Mouse (Mus musculus): ENCODE data around the gene AC170998.1.
"Not testable (repeated sequence)": the region's sequence is repeated elsewhere in the genome, so short reads cannot be mapped to it uniquely, and the experiment has no call there.

AC170998.1 gene

DNA sequence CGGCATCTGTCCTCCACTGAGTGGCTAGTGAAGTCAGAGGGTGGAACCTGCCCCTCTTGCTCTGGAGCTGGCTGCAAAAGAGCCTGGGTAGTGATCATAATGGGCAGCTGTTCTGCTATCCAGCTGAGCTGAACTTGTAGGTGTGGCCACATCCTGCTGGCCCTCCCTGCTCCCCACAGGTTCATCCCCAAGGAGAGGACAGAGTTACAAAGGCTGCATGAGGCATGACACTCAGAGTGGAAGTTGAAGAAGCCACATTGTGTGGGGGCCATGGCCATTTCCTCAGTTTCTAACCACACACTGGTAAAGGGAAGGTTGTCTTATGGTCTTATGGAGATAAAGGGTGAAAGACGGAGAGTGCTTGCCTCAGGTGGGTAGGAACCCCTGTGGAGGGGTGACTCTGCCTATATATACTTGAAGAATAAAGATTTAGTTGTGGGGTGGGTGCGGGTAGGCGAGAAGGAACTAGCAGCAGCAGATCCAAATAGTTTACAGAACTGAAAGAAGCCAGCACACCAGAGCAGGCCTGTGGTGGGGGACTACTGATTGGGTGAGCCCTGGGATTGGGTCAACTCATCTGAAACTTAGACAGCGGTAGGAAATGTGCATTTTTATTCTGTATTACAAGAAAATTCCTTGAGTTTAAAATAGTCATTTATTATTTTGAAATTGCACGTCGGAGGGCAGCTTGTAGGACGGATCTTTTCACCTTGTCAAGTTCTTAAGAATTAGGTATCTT is 16.2 kb upstream of the AC170998.1 start:
- Histone ChIP-seq H3K4me1 (replicated peaks; ENCODE audit: low read depth, low read length) (peaks cover 57% of the 10 kb centered on the region), H3K36me3 (ENCODE audit: insufficient read depth, low read length) (peaks cover 30% of the 10 kb centered on the region), H3K4me3 (replicated peaks; ENCODE audit: low read length) (no peak overlapping the region), H3K27me3 (ENCODE audit: insufficient read depth, low read length) (no peaks in the 10 kb centered on the region), H3K9me3 (ENCODE audit: low read length) (no peaks in the 10 kb centered on the region)
- TF ChIP-seq CTCF (conservative IDR thresholded peaks at IDR 0.05; ENCODE audit: low read length) (no peak), POU5F1 (IDR thresholded peaks at IDR 0.05; ENCODE audit: borderline replicate concordance, low read length) (no peak)

DNA sequence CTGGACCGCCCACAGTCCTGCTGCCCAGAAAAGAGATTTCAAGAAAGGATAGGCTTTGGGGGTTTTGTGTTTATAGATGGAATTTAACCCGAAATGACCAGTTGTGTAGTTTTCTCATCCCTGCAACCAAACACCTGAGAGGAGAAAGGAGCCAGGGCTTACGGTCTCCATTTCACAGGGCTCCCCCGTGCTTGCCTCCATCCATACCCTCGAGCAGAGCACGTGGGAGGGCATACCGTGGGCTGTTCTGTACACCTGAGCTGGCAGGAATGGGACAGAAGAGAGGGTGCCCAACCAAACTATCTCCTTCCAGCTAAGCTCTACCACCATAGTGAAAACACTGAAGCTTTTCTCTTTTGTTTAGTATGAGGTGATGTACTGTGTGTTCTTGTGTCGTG is 15.6 kb upstream of the AC170998.1 start:
- TF ChIP-seq CTCF (conservative IDR thresholded peaks at IDR 0.05; ENCODE audit: low read length) (no peak), NANOG (IDR thresholded peaks at IDR 0.05; ENCODE audit: borderline replicate concordance, low read length) (no peak), POU5F1 (IDR thresholded peaks at IDR 0.05; ENCODE audit: borderline replicate concordance, low read length) (no peak)
- H3K9me3 ChIP-seq (ENCODE audit: low read length), result no peaks in the 10 kb centered on the region

DNA sequence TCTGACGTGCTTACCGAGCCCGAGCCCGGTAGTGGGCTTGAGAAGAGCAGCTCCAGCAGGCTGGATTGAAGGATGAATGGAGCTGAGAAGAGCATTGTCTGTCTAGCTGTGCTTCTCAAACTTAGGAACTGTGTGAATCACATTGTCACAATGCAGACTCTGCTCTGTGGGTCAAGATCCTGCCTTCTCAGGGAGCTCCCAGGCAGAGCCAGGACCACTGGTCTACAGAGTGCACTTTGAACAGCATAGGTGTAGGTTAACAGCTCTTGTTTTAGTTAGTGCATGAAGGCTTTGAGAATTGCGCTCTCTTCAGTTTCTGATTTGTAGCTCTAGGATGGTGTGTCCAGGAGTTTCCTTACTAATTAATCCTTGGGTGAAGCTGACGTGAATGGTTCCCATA is 14.6 kb upstream of the AC170998.1 start:
- TF ChIP-seq NANOG (IDR thresholded peaks at IDR 0.05; ENCODE audit: borderline replicate concordance, low read length), result no peak
- TF ChIP-seq CTCF (conservative IDR thresholded peaks at IDR 0.05; ENCODE audit: low read length), result no peak
- Histone ChIP-seq H3K27me3 (ENCODE audit: insufficient read depth, low read length) (no peaks in the 10 kb centered on the region), H3K9me3 (ENCODE audit: low read length) (no peaks in the 10 kb centered on the region)

More for the DNA sequence above, 15.6 kb upstream of the AC170998.1 start:
- Histone ChIP-seq H3K27me3 (ENCODE audit: insufficient read depth, low read length) (no peaks in the 10 kb centered on the region), H3K4me1 (replicated peaks; ENCODE audit: low read depth, low read length) (peaks cover 60% of the 10 kb centered on the region), H3K36me3 (ENCODE audit: insufficient read depth, low read length) (peaks cover 32% of the 10 kb centered on the region), H3K4me3 (replicated peaks; ENCODE audit: low read length) (no peak overlapping the region)

DNA sequence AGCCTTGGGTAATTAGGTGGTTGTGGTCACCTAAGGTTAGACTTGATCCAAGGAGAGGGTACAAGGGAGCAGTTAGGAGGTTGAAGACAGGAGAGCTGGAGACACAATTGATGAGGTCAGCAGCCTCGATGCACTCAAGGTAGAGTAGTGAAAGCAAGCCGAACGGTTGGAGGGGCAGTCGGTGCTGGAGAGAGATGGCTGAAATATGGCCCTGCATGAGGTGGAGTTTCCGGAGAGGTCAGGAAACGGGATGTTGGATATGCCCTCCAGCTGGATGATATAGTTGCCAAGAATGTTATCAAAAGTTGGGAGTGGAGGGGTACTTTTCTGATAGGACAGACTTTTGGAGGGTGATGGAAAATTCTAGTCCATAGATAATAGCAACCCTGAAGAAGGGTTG is 13.6 kb upstream of the AC170998.1 start:
- no peak for TF ChIP-seq CTCF (conservative IDR thresholded peaks at IDR 0.05; ENCODE audit: low read length)
- no peak overlapping the region for H3K4me3 ChIP-seq (replicated peaks; ENCODE audit: low read length)

More for the DNA sequence above, 14.6 kb upstream of the AC170998.1 start:
- Histone ChIP-seq H3K4me1 (replicated peaks; ENCODE audit: low read depth, low read length) (peaks cover 55% of the 10 kb centered on the region), H3K36me3 (ENCODE audit: insufficient read depth, low read length) (peaks cover 33% of the 10 kb centered on the region), H3K4me3 (replicated peaks; ENCODE audit: low read length) (no peak overlapping the region)

DNA sequence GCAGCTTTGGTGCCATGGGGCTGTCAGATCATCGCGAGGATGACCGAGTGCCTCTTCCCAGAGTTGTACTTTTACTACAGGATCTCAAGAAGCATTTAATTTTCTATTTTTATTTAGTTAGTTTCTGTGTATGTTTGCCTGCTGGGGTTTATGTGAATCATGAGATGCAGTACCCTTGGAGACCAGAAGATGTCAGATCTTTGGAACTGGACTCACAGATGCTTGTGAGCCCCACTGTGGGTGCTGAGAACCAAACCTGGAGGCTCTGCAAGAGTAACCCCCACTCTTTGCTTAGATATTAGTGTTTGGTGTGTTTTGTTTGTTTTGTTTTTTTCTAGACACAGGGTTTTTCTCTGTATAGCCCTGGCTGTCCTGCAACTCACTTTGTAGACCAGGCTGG is 11.9 kb upstream of the AC170998.1 start:
- Histone ChIP-seq H3K4me1 (replicated peaks; ENCODE audit: low read depth, low read length) (peaks cover 46% of the 10 kb centered on the region), H3K27me3 (ENCODE audit: insufficient read depth, low read length) (no peaks in the 10 kb centered on the region), H3K36me3 (ENCODE audit: insufficient read depth, low read length) (peaks cover 58% of the 10 kb centered on the region), H3K9me3 (ENCODE audit: low read length) (no peaks in the 10 kb centered on the region), H3K4me3 (replicated peaks; ENCODE audit: low read length) (no peak overlapping the region)
- TF ChIP-seq CTCF (conservative IDR thresholded peaks at IDR 0.05; ENCODE audit: low read length), result peak; percentile 39
- TF ChIP-seq POU5F1 (IDR thresholded peaks at IDR 0.05; ENCODE audit: borderline replicate concordance, low read length), result no peak

More for the DNA sequence above, 13.6 kb upstream of the AC170998.1 start:
- H3K36me3 ChIP-seq (ENCODE audit: insufficient read depth, low read length), result peaks cover 43% of the 10 kb centered on the region
- no peaks in the 10 kb centered on the region for H3K27me3 ChIP-seq (ENCODE audit: insufficient read depth, low read length)
- peaks cover 52% of the 10 kb centered on the region for H3K4me1 ChIP-seq (replicated peaks; ENCODE audit: low read depth, low read length)
- H3K9me3 ChIP-seq (ENCODE audit: low read length), result no peaks in the 10 kb centered on the region

DNA sequence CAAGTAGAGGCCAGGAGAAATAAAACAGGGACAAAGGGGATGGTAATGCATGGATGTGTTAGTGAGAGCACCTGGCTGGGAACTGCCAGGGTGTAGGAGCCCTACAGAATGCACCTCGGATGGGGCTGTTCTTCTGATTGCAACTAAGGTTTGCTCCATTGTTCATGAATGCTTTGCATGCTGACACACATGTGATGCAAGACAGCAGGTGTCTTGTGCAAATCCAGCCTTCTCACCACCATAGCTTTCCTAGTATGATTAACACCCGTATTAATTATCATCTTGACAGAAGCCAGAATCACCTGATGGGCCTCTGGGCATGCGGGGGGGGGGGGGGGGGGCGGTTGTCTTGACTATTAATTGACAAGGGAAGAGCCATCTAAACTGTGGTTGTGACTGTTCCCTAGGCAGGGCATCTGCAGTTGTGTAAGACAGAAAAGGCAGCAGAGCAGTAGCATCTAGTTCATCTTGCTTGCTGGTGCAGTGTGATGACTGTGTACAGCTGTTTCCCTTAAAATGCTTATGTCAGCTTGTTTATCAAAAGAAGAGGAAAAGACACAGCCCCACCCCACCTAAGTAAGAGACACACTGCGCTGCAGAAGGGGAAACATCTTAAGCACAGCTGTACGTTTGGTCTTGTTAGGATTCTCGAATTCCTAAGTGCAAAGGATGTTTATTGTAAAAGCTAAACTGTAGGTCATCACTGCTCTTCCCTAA is 9.9 kb upstream of the AC170998.1 start:
- Histone ChIP-seq H3K27me3 (ENCODE audit: insufficient read depth, low read length) (no peaks in the 10 kb centered on the region), H3K4me3 (replicated peaks; ENCODE audit: low read length) (no peak overlapping the region), H3K36me3 (ENCODE audit: insufficient read depth, low read length) (peaks cover 77% of the 10 kb centered on the region), H3K9me3 (ENCODE audit: low read length) (no peaks in the 10 kb centered on the region), H3K4me1 (replicated peaks; ENCODE audit: low read depth, low read length) (peaks cover 38% of the 10 kb centered on the region)
- TF ChIP-seq CTCF (conservative IDR thresholded peaks at IDR 0.05; ENCODE audit: low read length) (no peak), POU5F1 (IDR thresholded peaks at IDR 0.05; ENCODE audit: borderline replicate concordance, low read length) (no peak), NANOG (IDR thresholded peaks at IDR 0.05; ENCODE audit: borderline replicate concordance, low read length) (no peak)

DNA sequence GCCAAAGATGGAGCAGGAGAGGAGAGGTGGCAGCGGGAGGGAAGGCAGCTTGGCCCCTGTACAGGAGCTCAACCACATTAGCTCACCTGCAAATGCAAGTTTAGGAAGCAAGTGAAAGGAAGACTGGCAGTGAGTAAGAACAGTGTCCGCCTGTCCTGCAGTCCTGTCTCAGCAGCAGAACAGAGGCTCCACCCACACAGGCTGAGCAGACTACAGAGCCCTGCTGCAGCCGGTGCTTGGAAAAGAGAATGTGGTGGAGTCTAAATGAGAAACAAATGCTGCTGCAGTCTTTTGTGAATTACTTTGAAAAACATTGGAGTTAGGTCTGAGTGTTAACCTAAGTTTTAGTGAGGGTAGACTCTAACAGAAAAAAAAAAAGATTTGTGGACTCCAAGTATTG is 8.3 kb upstream of the AC170998.1 start:
- Histone ChIP-seq H3K9me3 (ENCODE audit: low read length) (no peaks in the 10 kb centered on the region), H3K4me3 (replicated peaks; ENCODE audit: low read length) (no peak overlapping the region), H3K4me1 (replicated peaks; ENCODE audit: low read depth, low read length) (peaks cover 30% of the 10 kb centered on the region), H3K36me3 (ENCODE audit: insufficient read depth, low read length) (peaks cover 92% of the 10 kb centered on the region), H3K27me3 (ENCODE audit: insufficient read depth, low read length) (no peaks in the 10 kb centered on the region)
- TF ChIP-seq NANOG (IDR thresholded peaks at IDR 0.05; ENCODE audit: borderline replicate concordance, low read length), result no peak
- no peak for TF ChIP-seq POU5F1 (IDR thresholded peaks at IDR 0.05; ENCODE audit: borderline replicate concordance, low read length)
- TF ChIP-seq CTCF (conservative IDR thresholded peaks at IDR 0.05; ENCODE audit: low read length), result no peak

DNA sequence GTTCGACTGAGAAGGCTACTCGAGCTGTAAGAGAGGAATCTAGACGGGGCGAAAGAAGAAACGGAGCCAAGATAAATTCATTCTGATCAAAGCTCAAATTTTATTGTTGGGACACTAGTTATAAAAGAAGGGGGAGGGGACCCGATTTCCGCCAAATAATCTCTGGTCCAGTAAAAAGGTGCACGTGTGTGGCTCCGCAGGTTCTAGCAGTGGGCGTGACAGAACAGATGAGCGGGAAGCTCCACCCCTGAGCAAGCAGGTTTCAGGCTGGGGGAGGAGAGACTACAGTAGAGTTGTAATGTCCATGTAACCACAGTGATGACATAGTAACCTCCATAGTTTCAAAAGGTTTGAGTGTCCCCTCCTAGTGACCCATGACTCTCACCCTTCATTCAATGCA is 1.6 kb downstream of the AC170998.1 start:
- H3K9me3 ChIP-seq (ENCODE audit: low read length); H3K4me3 ChIP-seq (replicated peaks; ENCODE audit: low read length); H3K27me3 ChIP-seq (ENCODE audit: insufficient read depth, low read length): not testable (repeated sequence)
- Histone ChIP-seq H3K36me3 (ENCODE audit: insufficient read depth, low read length) (peaks cover 96% of the 10 kb centered on the region), H3K4me1 (replicated peaks; ENCODE audit: low read depth, low read length) (peaks cover 20% of the 10 kb centered on the region)

All from E14TG2a.4 (cell line).